Mouse (Mus musculus) layer of hippocampus, adult 8-10 months (tissue): ENCODE data around the gene Lce3f. TPM values are rescaled to one million over a fixed set of nuclear protein-coding genes. Genes with fewer than 3 reads are reported as not detected.

Experiments
- DNase-seq, 2 experiments: peaks; one replicate each; pipeline ENCODE4 v3.0.0; 2022; ENCODE audit warnings: low spot score in 2 of 2
- total RNA-seq, 4 experiments: library from RNA; stranded (reverse); gene quantifications; 2 replicates each; pipeline ENCODE4 v1.2.4; 2022

Lce3f gene
- not detected for total RNA-seq

- no peak for DNase-seq
Measured at GRCm38 (mm10) chr3:92991926-92992325, at the start of gene Lce3f. Lce3f (plus strand) TSS chr3:92992226.

DNA sequence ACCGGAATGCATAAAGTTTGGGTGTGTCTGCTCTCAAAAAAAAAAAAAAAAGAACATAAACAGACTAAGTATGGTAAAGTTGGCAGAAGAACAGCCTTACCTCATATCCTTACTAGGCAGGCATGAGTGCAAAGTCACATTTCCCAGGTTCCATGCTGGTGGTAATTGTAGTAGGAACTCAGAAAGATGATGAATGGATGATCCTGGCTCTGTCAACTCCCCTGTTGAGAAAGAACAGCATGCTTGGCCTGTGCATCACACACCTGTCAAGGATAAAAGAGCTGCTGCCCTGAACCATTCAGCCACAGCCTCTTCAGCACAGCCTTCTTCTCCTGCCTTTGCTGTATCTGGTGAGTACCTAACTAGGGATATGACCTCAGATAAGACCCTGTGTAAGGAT, 47.8 kb upstream of the Lce3f start, which contains the start of gene Lce3c:
Lce3c (plus strand) TSS at position 301 of the 400 bp plus-strand sequence.
- no peak for DNase-seq

GRCm38 (mm10) chr3:92957090-92957489, 34.9 kb upstream of the Lce3f start, which contains the start of gene Lce3d:
Lce3d (plus strand) TSS chr3:92957390.
- DNase-seq = no peak

DNA sequence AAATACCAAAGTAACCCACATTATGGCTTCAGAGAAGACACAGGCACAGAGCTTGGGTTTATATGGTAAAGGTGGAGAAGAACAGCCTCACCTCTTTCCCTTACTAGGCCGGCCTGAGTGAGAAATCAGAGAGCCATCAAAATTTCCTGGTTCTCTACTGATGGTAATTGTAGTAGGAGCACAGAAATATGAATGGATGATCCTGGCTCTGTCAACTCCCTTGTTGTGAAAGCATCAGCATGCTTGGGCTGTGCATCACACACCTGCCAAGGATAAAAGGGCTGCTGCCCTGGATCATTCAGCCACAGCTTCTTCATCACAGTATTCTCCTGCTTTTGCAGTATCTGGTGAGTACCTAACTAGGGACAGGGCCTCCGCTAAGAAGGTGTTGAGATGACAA, 25.3 kb upstream of the Lce3f start, which contains the start of gene Lce3e:
Lce3e (plus strand) TSS at position 301 of the 400 bp plus-strand sequence.
- no peak for DNase-seq

DNA sequence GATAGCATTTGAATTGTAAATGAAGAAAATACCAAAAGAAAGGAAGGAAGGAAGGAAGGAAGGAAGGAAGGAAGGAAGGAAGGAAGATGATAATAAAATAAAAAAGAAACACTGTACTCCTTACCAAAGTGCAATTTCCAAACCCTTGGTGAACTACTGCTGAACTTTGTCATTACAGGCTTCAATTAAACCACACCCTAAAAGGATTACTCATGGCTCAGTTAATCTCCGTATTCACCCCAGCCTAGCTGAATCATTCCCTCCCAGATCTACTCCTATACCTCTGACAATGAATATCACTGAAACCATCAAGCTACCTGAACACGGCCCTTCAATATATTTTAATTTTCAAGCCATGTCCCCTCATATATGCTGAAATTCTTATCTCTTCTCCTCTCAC, 13.5 kb upstream of the Lce3f start:
- no peak for DNase-seq

DNA sequence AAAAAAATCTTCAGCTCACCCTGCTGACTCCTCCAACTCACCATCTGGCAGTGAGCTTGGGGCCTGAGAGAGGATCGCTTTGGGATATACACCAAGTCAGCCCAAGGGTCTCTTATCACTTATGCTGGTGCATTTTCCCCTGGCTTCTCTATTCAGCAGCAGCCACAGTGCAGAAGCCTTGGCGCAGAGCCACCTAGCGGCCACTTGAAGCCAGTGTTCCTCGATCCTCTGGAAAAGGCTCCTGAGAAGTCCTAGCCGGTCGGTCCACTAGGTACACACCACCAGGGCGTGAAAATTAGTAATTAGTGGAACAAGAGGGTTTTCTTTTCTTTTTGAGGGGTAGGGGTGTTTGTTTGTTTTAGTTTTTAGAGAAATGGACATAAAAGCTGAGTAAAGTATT, 6.7 kb downstream of the Lce3f start:
- DNase-seq = peak; percentile 32 to 74

- no peak for DNase-seq
Measured at GRCm38 (mm10) chr3:93000621-93001020, 8.6 kb downstream of the Lce3f start.

GRCm38 (mm10) chr3:93002843-93003242, 10.8 kb downstream of the Lce3f start:
- DNase-seq = no peak

DNA sequence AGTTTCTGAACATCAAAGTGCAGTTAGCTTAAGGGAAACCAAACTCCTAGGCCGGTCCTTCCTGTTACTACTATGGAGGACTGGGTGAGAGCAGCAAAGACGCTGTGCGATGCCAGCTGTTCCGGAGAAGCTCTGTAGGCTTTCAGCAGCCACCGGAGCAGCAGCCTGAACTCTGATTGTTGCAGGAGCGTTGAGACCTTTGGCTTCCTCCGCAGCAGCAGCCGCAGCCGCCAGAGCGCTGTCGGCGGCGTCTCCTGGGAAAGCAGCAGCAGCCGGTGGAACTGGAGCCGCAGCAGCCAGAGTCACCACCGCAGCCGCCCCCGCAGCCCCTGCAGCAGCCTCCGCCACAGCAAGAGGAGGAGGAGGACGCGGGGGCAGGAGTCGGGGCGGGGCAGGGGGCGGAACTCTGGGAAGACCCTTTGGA, 22.4 kb downstream of the Lce3f start:
- peak in 1 of 2 experiments; percentile 24 for DNase-seq

- no peak for DNase-seq
Measured at GRCm38 (mm10) chr3:93014871-93015270, 22.8 kb downstream of the Lce3f start.

DNA sequence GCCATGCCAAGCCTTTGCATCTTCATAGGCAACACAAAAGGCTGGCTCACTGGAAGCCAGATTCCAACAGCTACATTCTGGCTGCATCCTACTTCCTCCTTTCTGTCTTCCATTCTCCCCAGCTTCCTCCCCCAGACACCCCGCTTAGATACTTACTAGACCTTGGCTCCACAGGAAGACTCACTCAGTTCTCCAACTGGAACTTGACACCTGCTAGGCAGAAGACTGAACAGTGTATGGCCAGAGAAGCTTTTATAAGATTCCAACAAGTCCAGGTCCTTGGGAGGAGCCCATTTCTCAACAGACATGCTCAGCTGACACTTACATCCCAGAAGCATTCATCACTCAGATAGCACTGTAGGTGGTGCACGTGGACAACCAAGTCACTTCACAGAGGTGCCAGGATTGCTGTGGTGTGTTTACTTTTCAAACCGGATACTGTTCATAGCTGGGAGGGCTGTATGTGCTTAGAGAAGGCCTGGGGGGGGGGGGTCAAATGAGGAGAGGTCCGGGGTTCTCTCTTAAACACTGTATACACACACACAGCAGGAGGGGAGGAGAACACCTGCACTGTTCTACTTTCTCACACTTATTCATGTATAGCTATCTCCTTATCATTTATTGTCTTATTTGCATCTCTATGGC, 23.6 kb downstream of the Lce3f start, which contains the start of gene Crct1:
Crct1 (minus strand) TSS at position 228 of the 645 bp plus-strand sequence.
- DNase-seq = no peak

DNA sequence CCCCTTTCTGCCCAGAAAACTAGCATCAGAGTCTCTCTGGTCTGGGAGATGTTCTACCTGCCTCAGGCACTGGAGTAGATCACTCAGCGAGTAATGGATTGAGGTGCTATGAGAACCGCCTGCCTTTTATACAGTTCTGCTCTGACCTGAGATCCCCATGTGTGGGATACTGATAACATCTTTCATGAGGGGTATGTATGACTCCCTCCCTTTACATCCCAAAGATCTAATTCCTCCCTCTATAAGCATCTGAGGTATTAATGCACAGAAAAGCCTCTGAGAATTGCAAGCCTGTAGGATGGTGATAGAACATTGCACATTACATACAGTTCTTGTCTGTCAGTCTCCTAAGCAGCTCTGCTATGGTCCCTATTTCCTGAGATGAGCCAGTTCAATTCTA, 26.9 kb downstream of the Lce3f start, which contains the start of gene Lce1m:
Lce1m (minus strand) TSS at position 101 of the 400 bp plus-strand sequence.
- DNase-seq = no peak

GRCm38 (mm10) chr3:93021171-93021570, 29.1 kb downstream of the Lce3f start:
- no peak for DNase-seq

DNA sequence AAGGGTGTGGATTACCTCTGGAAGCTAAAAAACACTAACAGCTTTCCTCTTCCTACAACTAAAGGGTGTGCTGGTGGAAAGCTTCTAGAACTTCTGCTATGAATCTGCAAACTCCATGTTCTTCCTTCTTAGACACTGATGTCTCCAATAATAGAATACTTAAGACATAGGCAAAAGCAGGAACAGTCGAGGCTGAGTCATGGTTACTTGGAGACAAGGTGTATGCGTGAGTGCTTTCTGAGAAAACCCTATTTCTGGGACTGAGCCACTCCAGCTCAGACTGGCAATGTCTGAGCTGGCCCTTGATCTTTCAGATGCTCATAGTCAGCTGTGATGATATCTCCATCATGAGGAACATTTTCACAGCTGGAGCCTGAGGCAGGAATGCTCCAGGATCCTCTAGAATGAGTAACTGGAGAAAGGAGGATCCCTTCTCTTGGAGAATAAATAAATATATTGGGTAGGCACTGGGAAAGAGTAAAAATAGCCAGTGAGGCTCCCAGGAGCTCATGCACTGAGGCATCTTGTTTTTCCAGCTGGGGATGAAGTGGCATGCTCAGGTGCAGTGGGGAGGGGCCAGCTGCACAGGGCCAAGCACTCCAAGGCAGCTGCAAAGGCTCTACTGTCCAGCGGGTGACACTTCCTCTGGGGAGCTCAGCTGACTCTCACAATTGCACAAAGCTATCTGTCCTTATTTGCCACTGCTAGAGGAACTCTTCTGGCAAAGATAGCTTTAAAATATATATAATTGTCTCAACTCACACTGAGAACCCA, 31.6 kb downstream of the Lce3f start:
- no peak for DNase-seq

DNA sequence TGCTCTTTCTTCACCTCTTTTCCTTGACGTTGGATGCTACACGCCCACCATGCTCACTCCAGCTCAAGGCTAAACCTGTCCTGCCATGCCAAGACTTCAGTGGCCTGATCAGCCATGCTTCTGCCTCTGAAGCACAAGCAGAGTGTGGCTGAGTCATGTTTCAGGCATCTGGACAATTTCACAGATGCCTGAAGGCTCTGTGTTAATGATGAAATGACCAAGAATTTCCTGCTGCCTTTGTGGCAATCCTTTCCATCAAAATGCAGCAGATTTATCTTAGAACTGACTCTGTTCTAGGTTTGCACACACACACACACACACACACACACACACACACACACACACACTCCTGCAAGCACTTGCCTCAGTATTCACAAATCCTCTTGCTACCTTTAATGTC, 33.5 kb downstream of the Lce3f start:
- no peak for DNase-seq

DNA sequence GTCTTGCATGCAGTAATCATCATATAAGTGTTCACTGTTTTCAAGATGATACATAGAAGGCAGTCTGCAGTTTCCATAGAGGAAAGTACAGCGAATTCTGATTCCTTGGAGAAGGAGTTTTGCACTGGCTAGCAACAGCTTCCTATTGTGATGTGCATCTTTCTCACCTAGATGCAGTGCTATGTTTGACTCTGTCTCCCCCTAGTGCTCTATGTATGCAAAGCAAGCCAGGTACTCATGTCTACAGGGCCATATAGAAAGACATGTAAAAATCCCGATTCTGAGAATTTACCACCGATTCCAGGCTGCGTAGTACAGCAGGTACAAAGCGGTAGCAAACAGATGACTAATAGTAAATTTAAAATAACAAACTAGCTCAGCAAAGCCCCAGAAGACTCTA, 39.4 kb downstream of the Lce3f start:
- DNase-seq = peak in 1 of 2 experiments; percentile 37

Other genes with a start within 250 kb of the Lce3f start
- not detected for gene Lce1g, start 239.9 kb upstream of the Lce3f start, total RNA-seq
- gene Lce1h, start 227.2 kb upstream of the Lce3f start, total RNA-seq = not detected
- not detected for gene Lce1i, start 213.3 kb upstream of the Lce3f start, total RNA-seq
- not detected for gene Lce1j, start 201.7 kb upstream of the Lce3f start, total RNA-seq
- gene Lce1k, start 184.3 kb upstream of the Lce3f start, total RNA-seq = not detected
- gene Kprp, start 165.0 kb upstream of the Lce3f start, total RNA-seq = not detected
- not detected for gene Lce1l, start 140.9 kb upstream of the Lce3f start, total RNA-seq
- not detected for gene 2310050C09Rik, start 122.0 kb upstream of the Lce3f start, total RNA-seq
- not detected for gene Lce3a, start 66.0 kb upstream of the Lce3f start, total RNA-seq
- not detected for gene Lce3b, start 59.2 kb upstream of the Lce3f start, total RNA-seq
- not detected for gene Lce3c, start 47.7 kb upstream of the Lce3f start, total RNA-seq
- not detected for gene Lce3d, start 34.8 kb upstream of the Lce3f start, total RNA-seq
- gene Lce3e, start 25.2 kb upstream of the Lce3f start, total RNA-seq = not detected
- gene Crct1, start 23.5 kb downstream of the Lce3f start, total RNA-seq = not detected
- gene Lce1m, start 26.8 kb downstream of the Lce3f start, total RNA-seq = not detected
- not detected for gene Gm4858, start 76.6 kb downstream of the Lce3f start, total RNA-seq
- not detected for gene Crnn, start 152.6 kb downstream of the Lce3f start, total RNA-seq
- not detected for gene Flg2, start 205.1 kb downstream of the Lce3f start, total RNA-seq